Mouse (Mus musculus) midbrain, embryonic 12.5 days (tissue): Measurements from ENCODE around the gene Krt80. TPM values are rescaled to one million over a fixed set of nuclear protein-coding genes. Genes with fewer than 3 reads are reported as not detected.

ENCODE experiments used
- ATAC-seq: fragments of 200-750 bp; cut with Nextera tagmentation; 2 replicates; pipeline ENCODE4 v1.8.0; 2017; ENCODE audit warnings: low read depth, moderate TSS enrichment, moderate library complexity; ENCODE audit not compliant: low FRiP score
- H3K27ac ChIP-seq: fragments of 300-500 bp; sonication (generic); replicated peaks from 2 replicates; pipeline ENCODE4 v1.5.1; 2016; ENCODE audit warnings: mild to moderate bottlenecking
- H3K27me3 ChIP-seq: fragments of 300-500 bp; sonication (generic); 2 replicates; pipeline ENCODE4 v1.6.1; 2016; ENCODE audit warnings: mild to moderate bottlenecking
- H3K36me3 ChIP-seq: fragments of 300-500 bp; sonication (generic); 2 replicates; pipeline ENCODE4 v1.6.1; 2016
- H3K4me1 ChIP-seq: fragments of 300-500 bp; sonication (generic); 2 replicates; pipeline ENCODE4 v1.6.1; 2016
- H3K4me2 ChIP-seq: fragments of 300-500 bp; sonication (generic); replicated peaks from 2 replicates; pipeline ENCODE4 v1.6.1; 2016; ENCODE audit warnings: mild to moderate bottlenecking, moderate library complexity
- H3K4me3 ChIP-seq: fragments of 300-500 bp; sonication (generic); 2 replicates; pipeline ENCODE4 v1.5.1; 2016; ENCODE audit warnings: mild to moderate bottlenecking
- H3K9ac ChIP-seq: fragments of 300-500 bp; sonication (generic); replicated peaks from 2 replicates; pipeline ENCODE4 v1.6.1; 2016; ENCODE audit warnings: mild to moderate bottlenecking, moderate library complexity
- H3K9me3 ChIP-seq: fragments of 300-500 bp; sonication (generic); 2 replicates; pipeline ENCODE4 v1.6.1; 2016; ENCODE audit warnings: mild to moderate bottlenecking
- WGBS: fragments of 180-500 bp; shearing (Covaris S2); methylation state at CpG from one replicate; pipeline ENCODE4 v1.1.7; 2016; 5-methylcytosine and 5-hydroxymethylcytosine counted together
- polyA plus RNA-seq: library from polyadenylated mRNA; unstranded; fragments of >200 nt; fragmentation: Nextera tagmentation; extraction: Ambion mirVana; gene quantifications from 2 replicates; pipeline ENCODE4 v1.2.1, GENCODE M21; 2016

Krt80 gene
- polyA plus RNA-seq, 1 experiment from 2014 or later: 0.18 TPM

DNA sequence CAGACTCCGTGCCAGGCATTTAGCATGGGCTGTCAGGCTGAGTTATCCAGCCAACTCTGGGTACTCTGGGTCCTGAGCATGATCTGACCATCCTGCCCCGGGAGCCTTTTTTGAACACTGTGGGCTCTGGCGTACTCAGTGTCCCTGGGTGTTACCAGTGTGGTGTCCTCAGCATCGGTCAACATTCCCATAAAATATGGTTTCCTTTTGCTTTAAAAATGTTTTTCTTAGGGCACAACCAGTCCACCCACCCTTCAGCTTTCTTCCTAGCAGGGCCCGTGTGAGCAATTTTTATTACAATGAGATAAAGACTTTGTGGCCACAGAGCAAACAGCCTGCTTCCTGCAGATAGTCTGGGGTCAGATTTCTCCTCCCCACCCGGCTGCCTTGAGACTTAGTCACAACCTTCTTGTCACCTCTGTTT, 49.3 kb downstream of the Krt80 start:
- Histone ChIP-seq H3K4me3 (no peak overlapping the region), H3K9me3 (no peaks in the 10 kb centered on the region), H3K9ac (no peak overlapping the region), H3K27me3 (no peaks in the 10 kb centered on the region), H3K27ac (no peak overlapping the region), H3K4me2 (no peak overlapping the region), H3K36me3 (no peaks in the 10 kb centered on the region), H3K4me1 (peaks cover 9% of the 10 kb centered on the region; the same call in 1 of the 2 replicates)
- ATAC-seq: no peak
- WGBS: 73% methylated on average over 6 of the region's 6 CpGs

DNA sequence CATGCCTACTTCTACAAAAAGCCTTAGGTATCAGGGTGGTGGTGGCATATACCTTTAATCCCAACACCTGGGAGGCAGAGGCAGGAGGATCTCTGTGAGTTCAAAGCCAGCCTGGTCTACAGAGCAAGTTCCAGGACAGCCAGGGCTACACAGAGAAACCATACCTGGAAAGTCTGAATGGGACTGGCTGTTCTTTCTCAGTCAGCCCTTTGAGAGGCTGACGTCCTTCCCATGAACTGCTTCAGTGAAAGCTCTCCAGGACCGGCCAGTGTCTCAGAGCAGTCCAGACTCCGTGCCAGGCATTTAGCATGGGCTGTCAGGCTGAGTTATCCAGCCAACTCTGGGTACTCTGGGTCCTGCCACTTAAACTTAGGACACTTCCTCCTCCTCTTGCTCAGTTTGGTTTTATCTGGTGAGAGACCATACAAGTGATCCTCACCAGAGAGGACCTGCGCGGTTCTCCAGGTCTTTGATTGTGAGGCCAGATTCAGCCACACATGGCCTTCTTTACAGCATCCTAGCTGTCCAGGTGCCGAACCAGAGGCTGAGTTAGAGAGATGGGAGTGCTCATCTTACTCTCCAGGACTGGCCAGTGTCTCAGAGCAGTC, 49.8 kb downstream of the Krt80 start:
- Histone ChIP-seq H3K9ac (no peak overlapping the region), H3K4me1 (peaks cover 12% of the 10 kb centered on the region; the same call in 1 of the 2 replicates), H3K9me3 (0 out of 2 replicates have a peak, but pooled peaks cover 3% of the 10 kb centered on the region), H3K36me3 (no peaks in the 10 kb centered on the region), H3K27ac (no peak overlapping the region), H3K4me2 (no peak overlapping the region), H3K27me3 (no peaks in the 10 kb centered on the region), H3K4me3 (no peak overlapping the region)
- 83% methylated on average over 6 of the region's 6 CpGs for WGBS
- no peak for ATAC-seq

DNA sequence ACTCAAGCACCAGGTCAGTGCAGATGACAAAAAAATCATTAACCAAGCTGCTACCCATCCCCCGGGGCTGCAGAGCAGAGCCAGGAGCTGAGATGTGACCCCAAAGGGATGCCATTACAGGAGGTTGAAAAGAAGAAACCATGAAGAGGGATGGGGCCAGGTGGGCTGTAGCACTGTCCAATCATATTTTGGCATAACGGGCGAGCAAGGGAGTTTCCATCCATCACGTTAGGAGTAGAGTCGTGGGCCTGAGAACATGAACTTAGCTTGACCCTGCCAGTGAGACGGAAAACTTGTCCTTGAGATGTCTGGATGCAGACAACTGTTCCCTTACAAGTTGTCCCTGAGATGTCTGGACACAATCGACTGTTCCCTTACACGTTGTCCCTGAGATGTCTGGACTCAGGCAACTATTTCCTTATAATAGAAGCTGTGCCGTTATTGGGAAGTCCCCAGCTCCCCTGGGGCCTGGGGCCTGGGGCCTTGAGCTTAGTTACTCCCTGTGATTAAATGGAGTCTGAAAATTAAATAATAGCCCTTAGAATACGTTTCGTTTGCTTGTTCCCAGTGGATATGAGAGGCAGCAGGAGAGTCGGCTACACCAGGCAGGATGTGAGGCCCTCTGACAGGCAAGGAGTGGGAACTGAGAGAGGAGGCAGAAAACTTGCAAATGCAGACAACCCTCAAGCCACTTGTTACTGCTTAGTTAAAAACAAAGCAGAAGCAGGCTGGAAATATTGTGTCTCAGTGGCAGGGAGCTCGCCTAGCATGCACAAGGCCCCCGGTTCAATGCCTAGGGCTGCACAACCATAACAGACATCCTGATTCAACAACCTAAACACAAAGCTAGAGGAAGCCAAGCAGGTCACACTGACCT, 50.8 kb downstream of the Krt80 start:
- WGBS: 74% methylated on average over 14 of the region's 14 CpGs
- H3K36me3 ChIP-seq: no peaks in the 10 kb centered on the region
- no peaks in the 10 kb centered on the region for H3K27me3 ChIP-seq
- H3K9me3 ChIP-seq: 0 out of 2 replicates have a peak, but pooled peaks cover 3% of the 10 kb centered on the region
- ATAC-seq: no peak
- no peak overlapping the region for H3K27ac ChIP-seq
- no peak overlapping the region for H3K9ac ChIP-seq
- H3K4me3 ChIP-seq: no peak overlapping the region
- H3K4me1 ChIP-seq: peaks cover 12% of the 10 kb centered on the region; the same call in 1 of the 2 replicates
- no peak overlapping the region for H3K4me2 ChIP-seq

DNA sequence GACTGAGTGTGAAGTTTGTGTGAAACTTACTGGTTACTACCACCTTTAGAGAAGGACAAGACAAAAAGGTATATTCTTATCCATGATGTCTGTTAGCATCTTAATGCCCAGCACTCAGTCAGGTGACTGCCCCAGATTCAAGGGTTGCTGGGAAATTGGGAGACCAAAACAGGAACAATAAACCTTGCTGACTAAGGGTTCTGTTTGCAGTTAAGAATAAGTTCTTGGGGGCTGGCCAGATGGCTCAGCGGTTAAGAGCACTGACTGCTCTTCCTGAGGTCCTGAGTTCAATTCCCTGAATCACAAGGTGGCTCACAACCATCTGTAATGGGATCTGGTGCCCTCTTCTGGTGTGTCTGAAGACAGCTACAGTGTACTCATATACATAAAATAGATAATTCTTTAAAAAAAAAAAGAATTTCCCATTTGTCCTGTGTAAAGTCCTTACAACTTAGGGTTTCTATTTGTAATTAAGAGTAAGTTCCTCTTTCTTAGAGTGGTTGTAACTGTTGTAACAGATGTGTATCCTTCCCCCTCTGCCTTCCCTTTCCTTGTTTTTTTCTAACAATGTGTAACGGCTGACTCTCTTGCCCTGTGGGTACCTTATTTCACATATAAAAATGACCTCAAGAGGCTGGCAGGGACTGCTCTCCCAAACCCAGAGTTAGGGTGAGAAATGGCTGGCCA, 52.0 kb downstream of the Krt80 start:
- H3K4me1 ChIP-seq: peaks cover 12% of the 10 kb centered on the region; the same call in 1 of the 2 replicates
- ATAC-seq: no peak
- 76% methylated on average over 2 of the region's 2 CpGs for WGBS
- H3K4me3 ChIP-seq: no peak overlapping the region
- no peak overlapping the region for H3K9ac ChIP-seq
- no peaks in the 10 kb centered on the region for H3K27me3 ChIP-seq
- H3K9me3 ChIP-seq: 0 out of 2 replicates have a peak, but pooled peaks cover 3% of the 10 kb centered on the region
- no peak overlapping the region for H3K4me2 ChIP-seq
- no peak overlapping the region for H3K27ac ChIP-seq
- H3K36me3 ChIP-seq: no peaks in the 10 kb centered on the region

DNA sequence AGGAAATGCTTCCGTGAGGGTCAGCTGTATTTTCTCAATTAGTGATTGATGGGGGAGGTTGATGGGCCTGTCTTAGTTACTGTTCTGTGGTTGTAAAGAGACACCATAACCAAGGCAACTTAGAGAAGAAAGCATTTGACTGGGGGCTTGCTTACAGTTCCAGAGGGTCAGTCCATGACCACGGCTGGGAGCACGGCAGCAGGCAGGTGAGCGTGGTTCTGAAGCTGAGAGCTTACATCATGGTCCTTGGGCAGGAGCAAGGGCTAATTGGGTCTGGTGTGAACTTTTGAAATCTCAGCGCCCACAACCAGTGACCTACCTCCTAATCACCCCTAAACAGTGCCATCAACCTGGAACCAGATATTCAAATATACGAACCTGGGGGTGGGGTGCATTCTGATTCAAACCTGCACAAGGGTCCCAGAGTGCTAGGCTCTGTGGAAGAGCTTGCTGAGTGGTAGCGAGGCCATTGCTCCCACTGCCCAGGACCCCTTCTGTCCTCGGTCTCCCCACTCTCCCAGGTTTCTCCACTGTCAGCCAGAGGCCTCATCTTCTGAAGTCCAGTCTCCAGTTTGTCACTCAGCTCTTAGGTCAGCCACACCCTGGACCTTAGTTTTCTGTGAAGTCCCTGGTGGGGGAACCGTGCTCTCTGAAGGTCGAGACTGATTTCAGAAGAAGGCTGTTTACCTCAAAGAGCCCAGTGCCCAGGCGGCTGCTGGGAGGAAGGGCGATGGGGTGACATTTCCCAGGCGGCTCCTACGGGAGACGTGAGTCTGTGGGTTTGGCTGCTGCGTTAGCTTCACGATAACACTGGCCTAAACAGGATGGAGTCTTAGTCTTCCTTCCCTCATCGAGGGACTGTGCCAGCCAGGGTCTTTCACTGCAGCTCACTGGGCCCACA, 52.8 kb downstream of the Krt80 start:
- Histone ChIP-seq H3K4me1 (peaks cover 12% of the 10 kb centered on the region; the same call in 1 of the 2 replicates), H3K4me3 (no peak overlapping the region), H3K4me2 (no peak overlapping the region), H3K36me3 (no peaks in the 10 kb centered on the region), H3K27me3 (no peaks in the 10 kb centered on the region), H3K9me3 (0 out of 2 replicates have a peak, but pooled peaks cover 3% of the 10 kb centered on the region), H3K9ac (no peak overlapping the region), H3K27ac (no peak overlapping the region)
- no peak for ATAC-seq
- WGBS: 84% methylated on average over 18 of the region's 18 CpGs

DNA sequence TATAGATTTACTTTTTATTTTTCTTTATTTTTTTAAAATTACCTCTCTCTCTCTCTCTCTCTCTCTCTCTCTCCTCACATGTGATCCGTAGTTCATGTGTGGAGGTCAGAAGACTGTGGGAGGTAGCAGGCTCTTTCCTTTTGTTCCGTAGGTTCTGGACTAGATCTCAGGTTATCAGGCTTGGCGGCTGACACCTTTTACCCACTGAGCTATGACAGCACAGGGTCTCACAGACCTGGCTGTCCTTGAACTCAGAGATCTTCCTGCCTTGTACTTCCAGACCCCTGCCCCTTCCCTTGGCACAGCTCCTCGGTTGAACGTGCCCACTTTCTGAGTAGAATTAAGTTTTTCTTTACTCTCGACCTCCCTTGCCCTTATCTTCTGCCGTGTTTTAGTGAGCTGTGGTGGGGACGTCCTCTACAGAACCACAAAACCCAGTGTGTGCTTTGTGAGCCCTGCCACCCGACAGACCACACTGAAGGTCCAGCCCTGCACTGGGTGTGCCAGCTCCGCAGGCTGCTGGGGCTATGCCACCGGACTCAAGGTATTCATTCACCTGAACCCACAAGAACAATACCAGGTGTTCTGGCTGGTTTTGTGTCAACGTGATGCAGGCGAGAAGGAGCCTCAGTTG, 53.6 kb downstream of the Krt80 start:
- WGBS: 76% methylated on average over 13 of the region's 13 CpGs
- peaks cover 12% of the 10 kb centered on the region; the same call in 1 of the 2 replicates for H3K4me1 ChIP-seq
- no peak overlapping the region for H3K27ac ChIP-seq
- peak overlapping the region; percentile 37 for H3K4me2 ChIP-seq
- 0 out of 2 replicates have a peak, but pooled peaks cover 3% of the 10 kb centered on the region for H3K9me3 ChIP-seq
- 0 out of 2 replicates have a peak, but pooled peaks cover 5% of the 10 kb centered on the region for H3K27me3 ChIP-seq
- no peak overlapping the region for H3K4me3 ChIP-seq
- H3K9ac ChIP-seq: no peak overlapping the region
- peak; percentile 54; the same call in 1 of the 2 replicates for ATAC-seq
- H3K36me3 ChIP-seq: no peaks in the 10 kb centered on the region

DNA sequence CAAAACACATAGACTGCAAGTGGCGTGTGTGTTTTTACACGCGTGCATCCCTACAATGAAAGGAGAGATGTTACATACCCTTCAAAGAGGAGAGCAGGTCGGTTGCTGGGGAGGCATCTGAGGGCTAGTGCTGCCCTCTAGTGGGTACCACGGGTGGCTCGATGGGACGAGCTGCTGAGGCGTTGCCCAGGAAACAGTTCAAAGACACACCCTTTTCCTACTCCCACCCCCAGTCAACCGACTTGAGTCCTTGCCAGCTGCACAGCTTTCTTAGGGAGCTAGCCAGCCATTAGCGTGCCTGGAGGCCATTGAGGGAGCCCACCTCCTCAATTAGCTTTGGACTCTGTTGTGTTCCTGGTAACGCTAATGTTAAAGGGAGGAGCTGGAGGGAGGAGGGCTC, 54.1 kb downstream of the Krt80 start:
- no peak overlapping the region for H3K4me3 ChIP-seq
- no peak overlapping the region for H3K27ac ChIP-seq
- H3K36me3 ChIP-seq: no peaks in the 10 kb centered on the region
- ATAC-seq: peak; percentile 76
- H3K9me3 ChIP-seq: 0 out of 2 replicates have a peak, but pooled peaks cover 3% of the 10 kb centered on the region
- H3K9ac ChIP-seq: no peak overlapping the region
- H3K4me2 ChIP-seq: peak overlapping the region; percentile 37
- 0 out of 2 replicates have a peak, but pooled peaks cover 5% of the 10 kb centered on the region for H3K27me3 ChIP-seq
- 8% methylated on average over 10 of the region's 11 CpGs for WGBS
- H3K4me1 ChIP-seq: peaks cover 12% of the 10 kb centered on the region; the same call in 1 of the 2 replicates

DNA sequence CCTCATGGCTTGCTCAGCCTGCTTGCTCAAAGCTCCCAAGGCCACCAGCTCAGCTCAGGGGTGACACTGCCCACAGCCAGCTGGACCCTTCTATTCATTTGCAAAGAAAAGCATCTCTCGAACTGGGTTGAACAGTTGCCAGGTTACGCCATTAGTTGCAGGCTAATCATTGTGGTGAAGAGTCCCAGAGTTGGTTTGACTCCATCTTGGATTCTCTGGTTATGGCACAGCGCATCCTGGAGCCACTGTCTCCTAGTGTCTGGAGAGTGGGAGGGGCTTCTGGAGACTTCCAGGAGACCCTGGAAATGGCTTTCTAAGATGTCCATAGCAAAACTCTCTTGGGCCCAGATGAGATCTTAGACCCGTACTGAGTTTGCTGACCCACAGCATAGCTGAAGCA, 54.6 kb downstream of the Krt80 start:
- H3K4me3 ChIP-seq: no peak overlapping the region
- H3K27me3 ChIP-seq: 0 out of 2 replicates have a peak, but pooled peaks cover 5% of the 10 kb centered on the region
- 0 out of 2 replicates have a peak, but pooled peaks cover 3% of the 10 kb centered on the region for H3K9me3 ChIP-seq
- H3K9ac ChIP-seq: no peak overlapping the region
- peaks cover 12% of the 10 kb centered on the region; the same call in 1 of the 2 replicates for H3K4me1 ChIP-seq
- 80% methylated on average over 4 of the region's 4 CpGs for WGBS
- H3K27ac ChIP-seq: no peak overlapping the region
- H3K4me2 ChIP-seq: no peak overlapping the region
- ATAC-seq: peak; percentile 52
- no peaks in the 10 kb centered on the region for H3K36me3 ChIP-seq

DNA sequence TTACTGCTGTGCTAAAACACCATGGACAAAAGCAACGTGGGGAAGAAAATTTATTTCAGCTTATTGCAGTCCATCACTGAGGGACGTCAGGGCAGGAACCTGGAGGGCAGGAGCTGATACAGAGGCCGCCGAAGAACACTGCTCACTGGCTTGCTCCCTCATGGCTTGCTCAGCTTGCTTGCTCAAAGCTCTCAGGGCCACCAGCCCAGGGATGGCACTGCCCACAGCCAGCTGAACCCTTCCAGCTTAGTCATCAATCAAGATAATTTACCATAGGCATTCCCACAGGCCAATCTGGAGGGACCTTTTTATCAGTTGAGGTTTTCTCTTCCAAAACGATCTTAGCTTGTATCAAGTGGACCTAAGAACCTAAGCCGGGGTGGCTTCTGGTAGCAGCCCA, 58.0 kb downstream of the Krt80 start:
- Histone ChIP-seq H3K36me3 (no peaks in the 10 kb centered on the region), H3K9ac (no peak overlapping the region), H3K4me2 (no peak overlapping the region), H3K4me1 (peaks cover 17% of the 10 kb centered on the region), H3K4me3 (no peak overlapping the region), H3K27me3 (0 out of 2 replicates have a peak, but pooled peaks cover 5% of the 10 kb centered on the region), H3K9me3 (0 out of 2 replicates have a peak, but pooled peaks cover 3% of the 10 kb centered on the region), H3K27ac (no peak overlapping the region)
- ATAC-seq: no peak
- WGBS: 86% methylated on average over 6 of the region's 6 CpGs

DNA sequence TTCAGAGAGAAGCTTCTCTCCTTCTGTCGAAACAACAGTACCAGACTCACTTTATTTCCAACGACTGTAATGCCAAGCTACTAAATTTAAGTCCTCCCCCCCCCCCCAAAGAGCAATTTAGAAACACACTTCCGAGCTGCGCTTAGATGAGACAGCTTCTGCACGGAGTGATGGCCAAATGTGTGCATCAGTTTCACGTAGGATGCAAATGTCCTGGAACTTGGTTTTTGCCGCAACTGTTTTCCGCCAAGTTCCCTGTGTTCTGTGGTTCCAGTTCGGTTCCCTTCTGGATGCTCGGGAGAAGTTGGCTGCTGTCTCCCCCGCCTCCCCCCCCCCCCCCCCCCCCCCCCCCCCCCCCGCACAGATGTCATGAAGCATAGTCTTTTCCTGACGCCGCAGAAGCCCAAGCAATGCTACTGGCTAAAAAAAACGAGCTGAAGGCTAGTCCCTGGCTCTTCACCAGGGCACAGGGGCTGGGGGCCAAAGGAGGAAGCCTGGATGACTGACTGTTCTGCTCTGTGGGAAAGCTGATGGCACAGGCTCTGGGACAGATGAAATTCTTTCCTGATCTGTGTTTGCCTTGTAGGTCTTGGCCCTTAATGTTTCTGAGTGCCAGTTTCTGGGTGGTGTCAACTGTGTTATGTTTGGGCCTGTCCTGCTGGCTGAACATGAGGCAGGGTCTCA, 58.7 kb downstream of the Krt80 start:
- no peak overlapping the region for H3K27ac ChIP-seq
- H3K9me3 ChIP-seq: 0 out of 2 replicates have a peak, but pooled peaks cover 3% of the 10 kb centered on the region
- H3K36me3 ChIP-seq: no peaks in the 10 kb centered on the region
- 0 out of 2 replicates have a peak, but pooled peaks cover 5% of the 10 kb centered on the region for H3K27me3 ChIP-seq
- no peak overlapping the region for H3K4me3 ChIP-seq
- H3K4me2 ChIP-seq: no peak overlapping the region
- peaks cover 12% of the 10 kb centered on the region for H3K4me1 ChIP-seq
- WGBS: 68% methylated on average over 11 of the region's 15 CpGs
- no peak for ATAC-seq
- H3K9ac ChIP-seq: no peak overlapping the region
